Mouse (Mus musculus): ENCODE measurements around the gene Fbln1. TPM values are rescaled to one million over a fixed set of nuclear protein-coding genes. Genes with fewer than 3 reads are reported as not detected.

Fbln1 gene
- total and polyA plus RNA-seq, 2 experiments from 2014 or later: 46.2 to 57.8 TPM

GRCm38 (mm10) chr15:85252476-85252875, 46.7 kb downstream of the Fbln1 start:
- Histone ChIP-seq H3K9me3 (ENCODE audit: low read length) (no peaks in the 10 kb centered on the region), H3K4me3 (ENCODE audit: low read depth, low read length) (no peak overlapping the region), H3K4me2 (ENCODE audit: low read depth, low read length, poor library complexity, severe bottlenecking) (no peak overlapping the region), H3K4me1 (ENCODE audit: insufficient read depth, low read length) (no peaks in the 10 kb centered on the region), H3K36me3 (ENCODE audit: insufficient read depth, low read length) (no peaks in the 10 kb centered on the region; the same call in 1 of the 2 replicates), H3K27me3 (ENCODE audit: insufficient read depth, low read length) (no peaks in the 10 kb centered on the region), H3K9ac (replicated peaks; ENCODE audit: low read length, poor library complexity, severe bottlenecking) (no peak overlapping the region), H3K27ac (ENCODE audit: low read depth, low read length) (no peak overlapping the region)
- no peak for TF ChIP-seq CTCF (IDR thresholded peaks at IDR 0.05)
- 93% methylated on average over 6 of the region's 6 CpGs for WGBS
- ATAC-seq (ENCODE audit: low FRiP score): no peak
- no peak for DNase-seq (ENCODE audit: low spot score)

- Histone ChIP-seq H3K4me1 (ENCODE audit: insufficient read depth, low read length) (no peaks in the 10 kb centered on the region), H3K9ac (replicated peaks; ENCODE audit: low read length, poor library complexity, severe bottlenecking) (no peak overlapping the region), H3K27ac (ENCODE audit: low read depth, low read length) (no peak overlapping the region), H3K27me3 (ENCODE audit: insufficient read depth, low read length) (no peaks in the 10 kb centered on the region), H3K4me2 (ENCODE audit: low read depth, low read length, poor library complexity, severe bottlenecking) (no peak overlapping the region), H3K4me3 (ENCODE audit: low read depth, low read length) (no peak overlapping the region), H3K9me3 (ENCODE audit: low read length) (no peaks in the 10 kb centered on the region), H3K36me3 (ENCODE audit: insufficient read depth, low read length) (no peaks in the 10 kb centered on the region)
- peak; percentile 79 for TF ChIP-seq CTCF (IDR thresholded peaks at IDR 0.05)
- 74% methylated on average over 6 of the region's 6 CpGs for WGBS
- ATAC-seq (ENCODE audit: low FRiP score) (no peak), DNase-seq (ENCODE audit: low spot score) (peak; percentile 73)
Measured at GRCm38 (mm10) chr15:85257775-85258429, 52.2 kb downstream of the Fbln1 start.

GRCm38 (mm10) chr15:85262805-85263204, 57.1 kb downstream of the Fbln1 start:
- Histone ChIP-seq H3K36me3 (ENCODE audit: insufficient read depth, low read length) (no peaks in the 10 kb centered on the region), H3K4me3 (ENCODE audit: low read depth, low read length) (no peak overlapping the region), H3K27ac (ENCODE audit: low read depth, low read length) (no peak overlapping the region), H3K4me1 (ENCODE audit: insufficient read depth, low read length) (no peaks in the 10 kb centered on the region), H3K27me3 (ENCODE audit: insufficient read depth, low read length) (no peaks in the 10 kb centered on the region), H3K9ac (replicated peaks; ENCODE audit: low read length, poor library complexity, severe bottlenecking) (no peak overlapping the region), H3K4me2 (ENCODE audit: low read depth, low read length, poor library complexity, severe bottlenecking) (no peak overlapping the region), H3K9me3 (ENCODE audit: low read length) (no peaks in the 10 kb centered on the region)
- WGBS: 80% methylated on average over 5 of the region's 5 CpGs
- ATAC-seq (ENCODE audit: low FRiP score) (no peak), DNase-seq (ENCODE audit: low spot score) (no peak)
- no peak for TF ChIP-seq CTCF (IDR thresholded peaks at IDR 0.05)

GRCm38 (mm10) chr15:85266729-85267434, 61.1 kb downstream of the Fbln1 start:
- Histone ChIP-seq H3K9ac (replicated peaks; ENCODE audit: low read length, poor library complexity, severe bottlenecking) (no peak overlapping the region), H3K27ac (ENCODE audit: low read depth, low read length) (no peak overlapping the region), H3K4me2 (ENCODE audit: low read depth, low read length, poor library complexity, severe bottlenecking) (no peak overlapping the region), H3K4me3 (ENCODE audit: low read depth, low read length) (no peak overlapping the region), H3K4me1 (ENCODE audit: insufficient read depth, low read length) (no peaks in the 10 kb centered on the region), H3K36me3 (ENCODE audit: insufficient read depth, low read length) (no peaks in the 10 kb centered on the region), H3K9me3 (ENCODE audit: low read length) (no peaks in the 10 kb centered on the region), H3K27me3 (ENCODE audit: insufficient read depth, low read length) (no peaks in the 10 kb centered on the region)
- ATAC-seq (ENCODE audit: low FRiP score) (peak; percentile 52; the same call in 1 of the 2 replicates), DNase-seq (ENCODE audit: low spot score) (peak; percentile 92)
- peak; percentile 88 for TF ChIP-seq CTCF (IDR thresholded peaks at IDR 0.05)
- WGBS: 53% methylated on average over 14 of the region's 14 CpGs

GRCm38 (mm10) chr15:85267891-85268290, 62.1 kb downstream of the Fbln1 start:
- Histone ChIP-seq H3K4me2 (ENCODE audit: low read depth, low read length, poor library complexity, severe bottlenecking) (no peak overlapping the region), H3K9ac (replicated peaks; ENCODE audit: low read length, poor library complexity, severe bottlenecking) (no peak overlapping the region), H3K27ac (ENCODE audit: low read depth, low read length) (no peak overlapping the region), H3K27me3 (ENCODE audit: insufficient read depth, low read length) (no peaks in the 10 kb centered on the region), H3K4me3 (ENCODE audit: low read depth, low read length) (no peak overlapping the region), H3K9me3 (ENCODE audit: low read length) (no peaks in the 10 kb centered on the region), H3K4me1 (ENCODE audit: insufficient read depth, low read length) (no peaks in the 10 kb centered on the region), H3K36me3 (ENCODE audit: insufficient read depth, low read length) (no peaks in the 10 kb centered on the region)
- DNase-seq (ENCODE audit: low spot score) (no peak), ATAC-seq (ENCODE audit: low FRiP score) (no peak)
- WGBS: 87% methylated on average over 19 of the region's 19 CpGs
- TF ChIP-seq CTCF (IDR thresholded peaks at IDR 0.05): no peak

- WGBS: 18% methylated on average over 11 of the region's 11 CpGs
- no peak overlapping the region for H3K4me2 ChIP-seq (ENCODE audit: low read depth, low read length, poor library complexity, severe bottlenecking)
- no peak for ATAC-seq (ENCODE audit: low FRiP score)
- H3K27ac ChIP-seq (ENCODE audit: low read depth, low read length): no peak overlapping the region
- no peak overlapping the region for H3K9ac ChIP-seq (replicated peaks; ENCODE audit: low read length, poor library complexity, severe bottlenecking)
- H3K27me3 ChIP-seq (ENCODE audit: insufficient read depth, low read length): no peaks in the 10 kb centered on the region
- no peak overlapping the region for H3K4me3 ChIP-seq (ENCODE audit: low read depth, low read length)
- no peak for DNase-seq (ENCODE audit: low spot score)
- no peaks in the 10 kb centered on the region for H3K4me1 ChIP-seq (ENCODE audit: insufficient read depth, low read length)
- no peaks in the 10 kb centered on the region for H3K36me3 ChIP-seq (ENCODE audit: insufficient read depth, low read length)
- no peaks in the 10 kb centered on the region for H3K9me3 ChIP-seq (ENCODE audit: low read length)
- no peak for TF ChIP-seq CTCF (IDR thresholded peaks at IDR 0.05)
Measured at GRCm38 (mm10) chr15:85272988-85273387, 67.2 kb downstream of the Fbln1 start.
